Mouse (Mus musculus) c-Kit-negative CD71-positive TER-119-positive erythroid progenitor cells, embryonic 14.5 days (primary cell): ENCODE results near the gene Sdr39u1.

Source experiments
- DNase-seq: peaks from one replicate; pipeline ENCODE4 v3.0.0-alpha.2; 2013; ENCODE audit warnings: low read depth, low spot score

Gene Sdr39u1

GRCm38 (mm10) chr14:55884166-55884565 is 15.9 kb downstream of the Sdr39u1 start, which contains the start of gene Cbln3:
TSS of gene Cbln3 (minus strand) at chr14:55884392.
- no peak for DNase-seq

GRCm38 (mm10) chr14:55883663-55884062 is 16.4 kb downstream of the Sdr39u1 start:
- no peak for DNase-seq

GRCm38 (mm10) chr14:55883149-55883661 is 16.9 kb downstream of the Sdr39u1 start:
- DNase-seq = no peak

- no peak for DNase-seq
These were observed 17.9 kb downstream of the Sdr39u1 start for GRCm38 (mm10) chr14:55882171-55882641.

GRCm38 (mm10) chr14:55880982-55881381 is 19.1 kb downstream of the Sdr39u1 start:
- no peak for DNase-seq

GRCm38 (mm10) chr14:55879623-55880022 is 20.5 kb downstream of the Sdr39u1 start:
- no peak for DNase-seq

- DNase-seq = no peak
These were observed 21.7 kb downstream of the Sdr39u1 start for GRCm38 (mm10) chr14:55878316-55878940.

GRCm38 (mm10) chr14:55877469-55878315 is 22.4 kb downstream of the Sdr39u1 start:
- DNase-seq = no peak

GRCm38 (mm10) chr14:55873714-55874683 is 26.1 kb downstream of the Sdr39u1 start:
- DNase-seq = no peak

GRCm38 (mm10) chr14:55873242-55873713 is 26.8 kb downstream of the Sdr39u1 start:
- DNase-seq = no peak

- no peak for DNase-seq
These were observed 27.5 kb downstream of the Sdr39u1 start for GRCm38 (mm10) chr14:55872551-55872950.

GRCm38 (mm10) chr14:55872039-55872438 is 28.1 kb downstream of the Sdr39u1 start:
- no peak for DNase-seq

GRCm38 (mm10) chr14:55869538-55869937 is 30.6 kb downstream of the Sdr39u1 start:
- DNase-seq = no peak

GRCm38 (mm10) chr14:55868230-55869026 is 31.7 kb downstream of the Sdr39u1 start:
- DNase-seq = no peak

- DNase-seq = no peak
These were observed 33.1 kb downstream of the Sdr39u1 start for GRCm38 (mm10) chr14:55866962-55867361.

GRCm38 (mm10) chr14:55863773-55864172 is 36.3 kb downstream of the Sdr39u1 start:
- DNase-seq = peak; percentile 34

- no peak for DNase-seq
These were observed 37.1 kb downstream of the Sdr39u1 start for GRCm38 (mm10) chr14:55862970-55863369.

- no peak for DNase-seq
These were observed 37.9 kb downstream of the Sdr39u1 start for GRCm38 (mm10) chr14:55862186-55862585.

GRCm38 (mm10) chr14:55857588-55857987 is 42.5 kb downstream of the Sdr39u1 start:
- DNase-seq = no peak

- DNase-seq = no peak
These were observed 45.0 kb downstream of the Sdr39u1 start for GRCm38 (mm10) chr14:55855101-55855561.
